Mouse (Mus musculus) bone marrow, adult 2 months (tissue): ENCODE data around the gene Pilrb2.

Experiments
- CTCF ChIP-seq: fragments of 200-500 bp; IDR thresholded peaks from 2 replicates; pipeline ENCODE4 v1.5.1; 2011; ENCODE audit warnings: low read length, control low read depth; ENCODE audit not compliant: control insufficient read depth, insufficient read depth
- POLR2A ChIP-seq: fragments of 200-500 bp; IDR thresholded peaks from 2 replicates; pipeline ENCODE4 v1.6.1; 2011; ENCODE audit warnings: low read depth, mild to moderate bottlenecking, control low read depth, low read length, borderline replicate concordance; ENCODE audit not compliant: control insufficient read depth

DNA sequence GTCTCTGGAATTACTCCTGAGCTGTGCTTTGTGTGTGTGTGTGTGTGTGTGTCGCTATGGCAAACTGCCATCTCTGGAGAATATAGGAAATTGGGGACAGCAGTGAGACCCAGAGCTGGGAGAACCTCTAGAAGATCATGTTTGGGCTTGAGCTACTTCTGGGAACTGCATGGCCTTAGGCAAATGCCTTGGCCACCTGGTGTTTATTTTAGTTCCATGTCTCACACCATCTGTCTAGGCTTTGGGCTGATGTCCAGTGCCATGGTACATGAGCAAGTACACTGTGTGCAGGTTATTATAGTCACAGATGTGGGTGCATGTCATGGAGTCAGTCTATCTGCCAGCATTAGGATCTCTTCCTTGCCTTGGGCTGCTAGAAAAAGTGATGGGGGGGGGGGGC lies 49.0 kb downstream of the Pilrb2 start:
- TF ChIP-seq POLR2A (no peak), CTCF (no peak)
